ENCODE assay signal across 21 mouse cellular contexts in genomic region chr3:154210431-154211055, GRCm38 (mm10).
A peak's percentile ranks its signal among the peaks of the same experiment; 100 is the strongest.
DNase-seq lines count a peak whose midpoint lies in the region; ATAC-seq lines count a peak whose summit lies in the region.
"Had no signal": no experiment of that assay in that cellular context is flagged by ENCODE, and none has a peak within 500 bp of the region (broad histone marks: within the 10 kb centered on the region; RNA-seq: fewer than 3 reads in every experiment).

No protein-coding gene starts in this region.

- no peaks in the 10 kb centered on the region for H3K27me3 ChIP-seq in embryonic facial prominence, embryonic 14.5 days (replicated peaks; ENCODE audit: control insufficient read depth, insufficient read depth, low read length)
- H3K27me3 ChIP-seq in embryonic facial prominence, embryonic 10.5 days (replicated peaks; ENCODE audit: low read depth, poor library complexity, severe bottlenecking), result no peaks in the 10 kb centered on the region
- H3K27me3 ChIP-seq in hindbrain, embryonic 12.5 days, result no peaks in the 10 kb centered on the region
- no peaks in the 10 kb centered on the region for H3K27me3 ChIP-seq in hindbrain, embryonic 10.5 days (ENCODE audit: insufficient read depth, poor library complexity, severe bottlenecking)
- no peaks in the 10 kb centered on the region for H3K27me3 ChIP-seq in midbrain, embryonic 13.5 days
- H3K27me3 ChIP-seq in midbrain, embryonic 10.5 days (ENCODE audit: low read depth, poor library complexity, severe bottlenecking), result no peaks in the 10 kb centered on the region
- H3K27me3 ChIP-seq: embryonic facial prominence, embryonic 13.5 days; hindbrain, embryonic 15.5 days; liver, embryonic 13.5 days; midbrain, embryonic 12.5 days; Patski had no signal

- no peaks in the 10 kb centered on the region for H3K9me3 ChIP-seq in embryonic facial prominence, embryonic 14.5 days (ENCODE audit: control insufficient read depth, low read length)
- H3K9me3 ChIP-seq in embryonic facial prominence, embryonic 10.5 days, result no peaks in the 10 kb centered on the region
- H3K9me3 ChIP-seq in hindbrain, embryonic 12.5 days (replicated peaks), result no peaks in the 10 kb centered on the region
- H3K9me3 ChIP-seq in hindbrain, embryonic 10.5 days, result no peaks in the 10 kb centered on the region
- no peaks in the 10 kb centered on the region for H3K9me3 ChIP-seq in midbrain, embryonic 13.5 days
- H3K9me3 ChIP-seq in midbrain, embryonic 10.5 days (replicated peaks), result no peaks in the 10 kb centered on the region
- H3K9me3 ChIP-seq: embryonic facial prominence, embryonic 13.5 days; hindbrain, embryonic 15.5 days; liver, embryonic 13.5 days; midbrain, embryonic 12.5 days had no signal

- no peaks in the 10 kb centered on the region for H3K36me3 ChIP-seq in embryonic facial prominence, embryonic 14.5 days (ENCODE audit: control insufficient read depth, insufficient read depth, low read length)
- H3K36me3 ChIP-seq in embryonic facial prominence, embryonic 10.5 days (replicated peaks), result no peaks in the 10 kb centered on the region
- no peaks in the 10 kb centered on the region for H3K36me3 ChIP-seq in hindbrain, embryonic 12.5 days
- no peaks in the 10 kb centered on the region for H3K36me3 ChIP-seq in hindbrain, embryonic 10.5 days
- H3K36me3 ChIP-seq in midbrain, embryonic 13.5 days, result no peaks in the 10 kb centered on the region
- no peaks in the 10 kb centered on the region for H3K36me3 ChIP-seq in midbrain, embryonic 10.5 days
- H3K36me3 ChIP-seq: embryonic facial prominence, embryonic 13.5 days; hindbrain, embryonic 15.5 days; liver, embryonic 13.5 days; midbrain, embryonic 12.5 days had no signal

- WGBS in embryonic facial prominence, embryonic 14.5 days, result 47% methylated on average over 10 of the region's 10 CpGs
- WGBS in embryonic facial prominence, embryonic 10.5 days, result 65% methylated on average over 10 of the region's 10 CpGs
- WGBS in hindbrain, embryonic 12.5 days, result 52% methylated on average over 10 of the region's 10 CpGs
- 59% methylated on average over 10 of the region's 10 CpGs for WGBS in hindbrain, embryonic 10.5 days
- 59% methylated on average over 10 of the region's 10 CpGs for WGBS in midbrain, embryonic 13.5 days
- 74% methylated on average over 10 of the region's 10 CpGs for WGBS in midbrain, embryonic 10.5 days

- H3K4me3 ChIP-seq in embryonic facial prominence, embryonic 14.5 days (ENCODE audit: low read depth, low read length), result no peak overlapping the region
- no peak overlapping the region for H3K4me3 ChIP-seq in embryonic facial prominence, embryonic 10.5 days
- H3K4me3 ChIP-seq in hindbrain, embryonic 12.5 days, result no peak overlapping the region
- H3K4me3 ChIP-seq in hindbrain, embryonic 10.5 days, result no peak overlapping the region
- no peak overlapping the region for H3K4me3 ChIP-seq in midbrain, embryonic 13.5 days (replicated peaks)
- no peak overlapping the region for H3K4me3 ChIP-seq in midbrain, embryonic 10.5 days
- H3K4me3 ChIP-seq: embryonic facial prominence, embryonic 13.5 days; hindbrain, embryonic 15.5 days; liver, embryonic 13.5 days; midbrain, embryonic 12.5 days had no signal

- no peak overlapping the region for H3K4me2 ChIP-seq in embryonic facial prominence, embryonic 14.5 days (ENCODE audit: low read depth, low read length)
- no peak overlapping the region for H3K4me2 ChIP-seq in hindbrain, embryonic 12.5 days (replicated peaks)
- no peak overlapping the region for H3K4me2 ChIP-seq in midbrain, embryonic 13.5 days (replicated peaks)
- H3K4me2 ChIP-seq: embryonic facial prominence, embryonic 13.5 days; hindbrain, embryonic 15.5 days; liver, embryonic 13.5 days; lung, embryonic 14.5 days; midbrain, embryonic 12.5 days had no signal

- no peak overlapping the region for H3K27ac ChIP-seq in embryonic facial prominence, embryonic 14.5 days (replicated peaks; ENCODE audit: low read depth, low read length)
- H3K27ac ChIP-seq in embryonic facial prominence, embryonic 10.5 days (replicated peaks), result no peak overlapping the region
- H3K27ac ChIP-seq in hindbrain, embryonic 12.5 days, result 0 out of 2 replicates have a peak overlapping the region, but pooled peaks have one; percentile 30
- no peak overlapping the region for H3K27ac ChIP-seq in hindbrain, embryonic 10.5 days
- no peak overlapping the region; the same call in 1 of the 2 replicates for H3K27ac ChIP-seq in midbrain, embryonic 13.5 days
- no peak overlapping the region for H3K27ac ChIP-seq in midbrain, embryonic 10.5 days (replicated peaks)
- H3K27ac ChIP-seq: embryonic facial prominence, embryonic 13.5 days; hindbrain, embryonic 15.5 days; liver, embryonic 13.5 days; midbrain, embryonic 12.5 days had no signal

- no peak for DNase-seq in embryonic facial prominence, embryonic 14.5 days (ENCODE audit: low spot score)
- DNase-seq in embryonic facial prominence, embryonic 10.5 days (ENCODE audit: low spot score), result no peak
- no peak for DNase-seq in hindbrain, embryonic 10.5 days (ENCODE audit: low spot score)
- no peak for DNase-seq in midbrain, embryonic 10.5 days (ENCODE audit: low spot score)
- DNase-seq in retina, postnatal 1 day, result peak; percentile 54
- DNase-seq in spleen, postnatal 36 days (ENCODE audit: low spot score in 2 of 2), result no peak
- DNase-seq: adrenal gland, adult 8-10 months; cerebellum, adult 9-11 months; gastrocnemius, postnatal 36 days; liver, embryonic 13.5 days; lung, embryonic 14.5 days; lung, postnatal 4 days; thymus, postnatal 25 days had no signal

- H3K4me1 ChIP-seq in embryonic facial prominence, embryonic 14.5 days (ENCODE audit: control insufficient read depth, insufficient read depth, low read length), result no peaks in the 10 kb centered on the region
- H3K4me1 ChIP-seq in embryonic facial prominence, embryonic 10.5 days, result peaks cover 10% of the 10 kb centered on the region
- peaks cover 21% of the 10 kb centered on the region for H3K4me1 ChIP-seq in hindbrain, embryonic 12.5 days
- peaks cover 23% of the 10 kb centered on the region for H3K4me1 ChIP-seq in hindbrain, embryonic 10.5 days (replicated peaks)
- peaks cover 18% of the 10 kb centered on the region for H3K4me1 ChIP-seq in midbrain, embryonic 13.5 days (replicated peaks)
- peaks cover 15% of the 10 kb centered on the region for H3K4me1 ChIP-seq in midbrain, embryonic 10.5 days
- H3K4me1 ChIP-seq: embryonic facial prominence, embryonic 13.5 days had no signal

- no peak overlapping the region for H3K9ac ChIP-seq in embryonic facial prominence, embryonic 14.5 days (ENCODE audit: low read depth, low read length)
- H3K9ac ChIP-seq in hindbrain, embryonic 12.5 days, result no peak overlapping the region
- H3K9ac ChIP-seq in midbrain, embryonic 13.5 days (replicated peaks), result no peak overlapping the region
- H3K9ac ChIP-seq: embryonic facial prominence, embryonic 13.5 days; hindbrain, embryonic 15.5 days; liver, embryonic 13.5 days; lung, embryonic 14.5 days; midbrain, embryonic 12.5 days had no signal

- peak; percentile 44; the same call in 1 of the 2 replicates for ATAC-seq in embryonic facial prominence, embryonic 14.5 days (ENCODE audit: low read depth)
- no peak for ATAC-seq in hindbrain, embryonic 12.5 days (ENCODE audit: low FRiP score)
- peak; percentile 34; the same call in 1 of the 2 replicates for ATAC-seq in midbrain, embryonic 13.5 days
- ATAC-seq: CD4-positive, CD25-positive, alpha-beta regulatory T cell, adult 4 months; intestine, postnatal 0 days; Patski had no signal
